Mouse (Mus musculus) CH12.LX (cell line): ENCODE data around the gene Plin2. TPM values are rescaled to one million over a fixed set of nuclear protein-coding genes. Genes with fewer than 3 reads are reported as not detected.
"Not testable (repeated sequence)": the region's sequence is repeated elsewhere in the genome, so short reads cannot be mapped to it uniquely, and the experiment has no call there.

Source experiments
- DNase-seq: peaks from one replicate; pipeline ENCODE4 v3.0.0-alpha.2; 2013; ENCODE audit errors: extremely low read depth
- H3K27ac ChIP-seq: 2 replicates; pipeline ENCODE4 v1.5.1; 2012; ENCODE audit warnings: low read depth, mild to moderate bottlenecking, control low read depth, moderate library complexity; ENCODE audit not compliant: insufficient read depth
- H3K27me3 ChIP-seq: replicated peaks from 2 replicates; pipeline ENCODE3; 2012; ENCODE audit warnings: inconsistent platforms
- H3K36me3 ChIP-seq, 2 experiments: replicated peaks in 1 of 2; 2 replicates each; pipeline versions ENCODE3 to v1.6.1; 2012; ENCODE audit warnings: inconsistent platforms in 1 of 2, low read length in 1 of 2, mild to moderate bottlenecking in 1 of 2, mixed read lengths in 1 of 2, moderate library complexity in 1 of 2; ENCODE audit not compliant: control insufficient read depth in 1 of 2, insufficient read depth in 1 of 2
- H3K4me1 ChIP-seq, 2 experiments: 2 replicates each; pipeline ENCODE4 v1.6.1; 2012; ENCODE audit warnings: inconsistent platforms in 1 of 2, moderate library complexity in 1 of 2; ENCODE audit not compliant: insufficient read depth in 2 of 2, control insufficient read depth in 1 of 2
- H3K4me2 ChIP-seq: 2 replicates; pipeline ENCODE4 v1.6.1; 2012; ENCODE audit warnings: low read depth, mild to moderate bottlenecking, control low read depth; ENCODE audit not compliant: poor library complexity, insufficient read depth, severe bottlenecking
- H3K4me3 ChIP-seq, 3 experiments: fragments of 150-350 bp in 1 of 3; sonication (generic) in 1 of 3; replicated peaks in 1 of 3; 2 replicates each; pipeline versions ENCODE3 to v1.5.1; 2011 to 2012; ENCODE audit warnings: low read depth in 2 of 3, low read length in 2 of 3, mild to moderate bottlenecking in 2 of 3, moderate library complexity in 2 of 3, control low read depth in 1 of 3, improper control_type of control experiment in 1 of 3, inconsistent platforms in 1 of 3, mixed read lengths in 1 of 3; ENCODE audit not compliant: poor library complexity in 1 of 3
- H3K79me2 ChIP-seq: replicated peaks from 2 replicates; pipeline ENCODE4 v1.6.1; 2012; ENCODE audit warnings: mild to moderate bottlenecking, moderate library complexity; ENCODE audit not compliant: control insufficient read depth, poor library complexity, insufficient read depth, severe bottlenecking; ENCODE audit errors: extremely low read depth
- H3K9ac ChIP-seq: 2 replicates; pipeline ENCODE4 v1.6.1; 2012; ENCODE audit warnings: low read depth, mild to moderate bottlenecking, control low read depth, moderate library complexity; ENCODE audit not compliant: insufficient read depth
- H3K9me3 ChIP-seq: replicated peaks from 2 replicates; pipeline ENCODE3; 2012; ENCODE audit warnings: low read length, inconsistent platforms, mixed read lengths
- CHD1 ChIP-seq: IDR thresholded peaks from 2 replicates; pipeline ENCODE4 v1.6.1; 2012; ENCODE audit warnings: low read depth, low read length, improper control_type of control experiment, inconsistent platforms
- CTCF ChIP-seq, 2 experiments: IDR thresholded peaks in 1 of 2; conservative IDR thresholded peaks in 1 of 2; 2 replicates each; pipeline ENCODE4 v1.5.1; 2011 to 2012; ENCODE audit warnings: low read depth in 2 of 2, low read length in 2 of 2, improper control_type of control experiment in 1 of 2, inconsistent platforms in 1 of 2, mild to moderate bottlenecking in 1 of 2, moderate library complexity in 1 of 2
- E2F4 ChIP-seq: IDR thresholded peaks from 2 replicates; pipeline ENCODE4 v1.6.1; 2011; ENCODE audit warnings: low read depth, low read length, improper control_type of control experiment; ENCODE audit not compliant: insufficient replicate concordance
- EP300 ChIP-seq: IDR thresholded peaks from 2 replicates; pipeline ENCODE4 v1.6.1; 2011; ENCODE audit warnings: low read length, improper control_type of control experiment
- ETS1 ChIP-seq: conservative IDR thresholded peaks from 2 replicates; pipeline ENCODE4 v1.6.1; 2012; ENCODE audit warnings: low read depth, mild to moderate bottlenecking, inconsistent platforms, low read length, improper control_type of control experiment, moderate library complexity
- GABPA ChIP-seq: IDR thresholded peaks from 2 replicates; pipeline ENCODE4 v1.6.1; 2012; ENCODE audit warnings: low read depth, low read length, improper control_type of control experiment, inconsistent platforms; ENCODE audit not compliant: insufficient replicate concordance
- JUN ChIP-seq: IDR thresholded peaks from 2 replicates; pipeline ENCODE4 v1.6.1; 2011; ENCODE audit warnings: low read depth, mild to moderate bottlenecking, low read length, improper control_type of control experiment, moderate library complexity; ENCODE audit not compliant: insufficient read depth
- JUND ChIP-seq: conservative IDR thresholded peaks from 2 replicates; pipeline ENCODE4 v1.6.1; 2011; ENCODE audit warnings: low read depth, low read length, improper control_type of control experiment
- MAZ ChIP-seq: IDR thresholded peaks from 2 replicates; pipeline ENCODE4 v1.6.1; 2012; ENCODE audit warnings: low read depth, mild to moderate bottlenecking, inconsistent platforms, low read length, improper control_type of control experiment, moderate library complexity
- MXI1 ChIP-seq: IDR thresholded peaks from 2 replicates; pipeline ENCODE4 v1.6.1; 2011; ENCODE audit warnings: mild to moderate bottlenecking, low read depth, low read length, improper control_type of control experiment
- MYC ChIP-seq: IDR thresholded peaks from 2 replicates; pipeline ENCODE4 v1.6.1; 2011; ENCODE audit warnings: low read depth, mild to moderate bottlenecking, improper control_type of control experiment, low read length
- NELFE ChIP-seq: IDR thresholded peaks from 2 replicates; pipeline ENCODE4 v1.6.1; 2011; ENCODE audit warnings: low read depth, low read length, improper control_type of control experiment
- NRF1 ChIP-seq: IDR thresholded peaks from 2 replicates; pipeline ENCODE4 v1.6.1; 2014; ENCODE audit warnings: low read depth, mild to moderate bottlenecking, inconsistent platforms, low read length, improper control_type of control experiment, moderate library complexity
- POLR2AphosphoS2 ChIP-seq: IDR thresholded peaks from 2 replicates; pipeline ENCODE4 v1.6.1; 2011; ENCODE audit warnings: low read depth, low read length, improper control_type of control experiment
- RAD21 ChIP-seq: IDR thresholded peaks from 2 replicates; pipeline ENCODE4 v1.6.1; 2011; ENCODE audit warnings: low read depth, mild to moderate bottlenecking, low read length, improper control_type of control experiment, moderate library complexity
- SIN3A ChIP-seq: IDR thresholded peaks from 2 replicates; pipeline ENCODE4 v1.6.1; 2012; ENCODE audit warnings: low read length, improper control_type of control experiment, inconsistent platforms
- USF2 ChIP-seq: conservative IDR thresholded peaks from 2 replicates; pipeline ENCODE4 v1.6.1; 2011; ENCODE audit warnings: low read depth, low read length, improper control_type of control experiment
- ZMIZ1 ChIP-seq: IDR thresholded peaks from 2 replicates; pipeline ENCODE4 v1.6.1; 2012; ENCODE audit warnings: low read depth, mild to moderate bottlenecking, inconsistent platforms, low read length, improper control_type of control experiment
- ZNF384 ChIP-seq: IDR thresholded peaks from 2 replicates; pipeline ENCODE4 v1.6.1; 2012; ENCODE audit warnings: low read depth, low read length, improper control_type of control experiment, inconsistent platforms
- dilution Hi-C: fragments of 300-500 bp; cut with MboI; formaldehyde crosslinking; loops from 2 replicates; pipeline ENCODE4 v1.14.3; 2020; ENCODE audit warnings: low sequenced_read_pairs; ENCODE audit not compliant: extremely low pct_unique_long_range_greater_than_20kb, extremely low pct_ligation_motif_present
- in situ Hi-C: fragments of 300-500 bp; cut with MboI; formaldehyde crosslinking; loops from 3 replicates; pipeline ENCODE4 v1.14.3; 2019; ENCODE audit warnings: low sequenced_read_pairs, low pct_ligation_motif_present, low pct_unique_long_range_greater_than_20kb, mixed read lengths
- polyA plus RNA-seq: library from polyadenylated mRNA; unstranded; fragments of >175 nt; gene quantifications from 2 replicates; pipeline ENCODE4 v1.2.1, GENCODE M21; 2012; ENCODE audit warnings: low read depth; ENCODE audit not compliant: insufficient read length
- total RNA-seq, 2 experiments: library from RNA; depleted of rRNA; stranded (reverse); fragments of 300-350 nt in 1 of 2; fragments of >200 nt in 1 of 2; gene quantifications; 2 replicates each; pipeline ENCODE4 v1.2.3; 2012 to 2014

Plin2 gene
- total and polyA plus RNA-seq, 3 experiments, result 13.4 to 44.9 (median 22.9) TPM

- Histone ChIP-seq H3K9me3 (no peaks in the 10 kb centered on the region), H3K4me1 (peaks cover 4 to 32% of the 10 kb centered on the region in 2 experiments), H3K4me3 (no peak overlapping the region), H3K27me3 (no peaks in the 10 kb centered on the region), H3K27ac (no peak overlapping the region), H3K36me3 (peaks cover 8 to 15% of the 10 kb centered on the region in 2 experiments), H3K79me2 (no peaks in the 10 kb centered on the region), H3K4me2 (no peak overlapping the region), H3K9ac (no peak overlapping the region)
- TF ChIP-seq RAD21 (no peak), MAZ (no peak), JUN (no peak), E2F4 (no peak), MYC (no peak), NRF1 (no peak)
- dilution Hi-C loops, result no loop called here
- in situ Hi-C loops, result no loop called here
- DNase-seq, result no peak
Observed at GRCm38 (mm10) chr4:86670582-86671306, 884 bp upstream of the Plin2 start.

GRCm38 (mm10) chr4:86669241-86669753 lies 563 bp downstream of the Plin2 start:
- Histone ChIP-seq H3K36me3 (peaks cover 14 to 28% of the 10 kb centered on the region in 2 experiments), H3K9ac (peak overlapping the region; percentile 65), H3K4me1 (peaks cover 4 to 32% of the 10 kb centered on the region in 2 experiments), H3K4me3 (peak overlapping the region; percentile 59 to 81 (median 64)), H3K4me2 (peak overlapping the region; percentile 91)
- peak; percentile 6 for DNase-seq
- H3K27ac ChIP-seq, H3K27me3 ChIP-seq, in situ Hi-C loops, H3K79me2 ChIP-seq, H3K9me3 ChIP-seq, dilution Hi-C loops: not testable (repeated sequence)

GRCm38 (mm10) chr4:86668290-86669000 lies 1.4 kb downstream of the Plin2 start:
- no peak overlapping the region; the same call in 1 of the 2 replicates for H3K9ac ChIP-seq
- dilution Hi-C loops (no loop called here), in situ Hi-C loops (no loop called here)
- no peak overlapping the region for H3K27ac ChIP-seq
- H3K79me2 ChIP-seq, result no peaks in the 10 kb centered on the region
- DNase-seq, result no peak
- TF ChIP-seq MXI1, result no peak
- no peak for TF ChIP-seq POLR2AphosphoS2
- no peak for TF ChIP-seq ZMIZ1
- TF ChIP-seq MAZ, result no peak
- TF ChIP-seq CTCF (conservative IDR thresholded peaks at IDR 0.05 in 1 of 2, IDR thresholded peaks at IDR 0.05 in 1 of 2; ENCODE audit: low read depth in 2 of 2, low read length in 2 of 2), result no peak
- no peak for TF ChIP-seq NELFE
- no peak for TF ChIP-seq JUND
- no peak for TF ChIP-seq EP300
- no peak for TF ChIP-seq ZNF384
- no peak for TF ChIP-seq USF2
- no peak for TF ChIP-seq ETS1
- no peak for TF ChIP-seq CHD1
- TF ChIP-seq SIN3A, result no peak
- no peak for TF ChIP-seq E2F4
- no peak for TF ChIP-seq GABPA
- no peaks in the 10 kb centered on the region for H3K9me3 ChIP-seq
- no peak overlapping the region for H3K4me3 ChIP-seq
- H3K4me1 ChIP-seq, result peaks cover 4 to 32% of the 10 kb centered on the region in 2 experiments
- H3K4me2 ChIP-seq, result peak overlapping the region; percentile 47; the same call in 1 of the 2 replicates
- H3K27me3 ChIP-seq, result no peaks in the 10 kb centered on the region
- peaks cover 20 to 34% of the 10 kb centered on the region in 2 experiments for H3K36me3 ChIP-seq
